Mouse (Mus musculus) embryo, embryonic 10.5 days (tissue): ENCODE measurements around the gene Rapgef1.
"Not testable (repeated sequence)": the region's sequence is repeated elsewhere in the genome, so short reads cannot be mapped to it uniquely, and the experiment has no call there.

Experiments
- DNase-seq: peaks from one replicate; pipeline ENCODE4 v3.0.0-alpha.2; 2015; ENCODE audit warnings: low spot score

The Rapgef1 gene

GRCm38 (mm10) chr2:29623247-29624090 is 3.9 kb downstream of the Rapgef1 start:
- DNase-seq = no peak

- DNase-seq = no peak
Observed at GRCm38 (mm10) chr2:29624091-29624608, 4.6 kb downstream of the Rapgef1 start.

- DNase-seq = no peak
Observed at GRCm38 (mm10) chr2:29624739-29625138, 5.2 kb downstream of the Rapgef1 start.

DNA sequence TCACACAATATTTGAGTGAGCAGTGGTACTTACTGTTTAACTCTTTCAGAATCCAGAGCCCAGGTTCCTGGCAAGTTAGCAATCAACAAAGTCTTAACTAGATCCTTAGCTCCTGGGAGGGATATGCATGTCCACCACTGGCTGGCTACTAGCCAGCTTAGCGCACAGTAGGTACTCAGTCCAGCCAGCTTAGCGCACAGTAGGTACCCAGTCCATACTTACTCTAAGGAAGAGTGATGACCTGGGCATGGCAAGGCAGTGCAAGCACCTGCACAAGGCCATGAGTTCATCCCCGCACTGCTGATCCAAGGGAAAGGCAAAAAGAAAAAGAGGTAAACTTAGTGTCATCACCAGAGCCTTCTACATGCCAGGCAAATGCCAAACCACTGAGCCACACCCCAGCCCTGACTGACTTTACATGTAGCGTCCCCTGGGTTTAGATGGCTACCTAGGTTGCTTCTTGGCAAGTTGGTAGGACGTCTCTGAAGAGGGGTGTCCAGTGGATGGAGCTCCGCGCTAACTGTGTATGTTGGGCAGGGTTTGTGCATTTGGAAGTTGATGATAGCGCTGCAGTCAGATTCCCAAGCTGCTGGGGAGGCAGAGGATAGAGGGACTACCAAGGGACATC is 6.2 kb downstream of the Rapgef1 start:
- DNase-seq = no peak

DNA sequence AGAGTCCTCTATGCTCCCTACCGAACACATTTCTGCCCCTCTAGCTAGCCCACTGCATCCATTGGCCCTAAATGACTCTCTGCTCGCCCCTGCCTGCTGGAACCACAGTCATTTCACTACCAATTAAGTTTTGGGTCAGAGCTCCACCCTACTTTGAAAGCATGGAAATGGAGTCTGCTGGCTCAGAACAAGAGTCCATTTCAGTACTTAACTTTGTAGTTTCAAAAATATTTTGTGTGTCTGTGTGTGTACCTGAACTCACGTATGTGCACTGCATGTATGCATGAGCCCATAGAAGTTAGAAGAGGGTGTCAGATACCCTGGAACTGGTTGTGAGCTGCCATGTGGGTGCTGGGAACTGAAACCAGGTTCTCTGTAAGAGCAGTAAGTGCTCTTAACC is 7.8 kb downstream of the Rapgef1 start:
- no peak for DNase-seq

GRCm38 (mm10) chr2:29628186-29628585 is 8.7 kb downstream of the Rapgef1 start:
- no peak for DNase-seq

DNA sequence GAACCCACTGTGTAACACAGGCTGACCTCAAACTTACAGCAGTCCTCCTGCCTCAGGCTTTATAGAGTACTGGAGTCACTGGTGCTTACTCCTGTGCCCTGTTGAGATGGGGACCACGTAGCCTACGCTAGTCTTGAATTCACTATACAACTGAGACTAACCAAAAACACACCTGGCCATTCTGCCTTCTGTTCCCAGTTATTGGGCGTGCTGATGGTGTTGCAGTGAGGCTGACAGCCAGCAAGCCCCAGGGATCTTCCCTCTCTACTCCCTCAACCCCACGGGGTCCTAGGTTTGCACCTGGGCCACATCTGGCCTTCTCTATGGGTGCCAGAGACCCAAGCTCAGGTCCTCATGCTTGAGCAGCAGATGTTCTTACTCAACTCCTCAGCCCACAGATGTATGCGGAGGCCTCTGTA is 9.3 kb downstream of the Rapgef1 start:
- DNase-seq = no peak

GRCm38 (mm10) chr2:29629311-29629710 is 9.8 kb downstream of the Rapgef1 start:
- DNase-seq = no peak

GRCm38 (mm10) chr2:29630141-29630771 is 10.7 kb downstream of the Rapgef1 start:
- no peak for DNase-seq

DNA sequence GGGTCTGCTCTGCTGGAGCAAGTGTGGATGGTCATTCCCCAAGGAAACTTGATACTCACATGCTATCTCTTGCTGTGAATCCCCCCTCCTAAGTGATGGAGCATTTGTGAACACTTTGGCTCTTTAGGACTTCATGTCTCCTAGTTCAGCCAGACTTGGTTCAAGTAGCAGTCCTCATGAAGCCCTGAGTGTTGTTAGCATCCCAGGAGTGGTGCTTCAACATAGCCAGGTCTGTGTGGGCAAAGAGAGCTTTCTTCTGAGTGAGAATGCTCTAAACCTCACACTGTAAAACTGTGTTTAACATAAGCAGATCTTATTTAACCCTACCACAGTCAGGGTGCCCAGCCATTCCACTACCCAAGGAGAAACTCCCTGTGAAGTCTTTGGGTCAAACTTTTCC is 11.5 kb downstream of the Rapgef1 start:
- DNase-seq = no peak

GRCm38 (mm10) chr2:29631564-29632167 is 12.1 kb downstream of the Rapgef1 start:
- DNase-seq = not testable (repeated sequence)

DNA sequence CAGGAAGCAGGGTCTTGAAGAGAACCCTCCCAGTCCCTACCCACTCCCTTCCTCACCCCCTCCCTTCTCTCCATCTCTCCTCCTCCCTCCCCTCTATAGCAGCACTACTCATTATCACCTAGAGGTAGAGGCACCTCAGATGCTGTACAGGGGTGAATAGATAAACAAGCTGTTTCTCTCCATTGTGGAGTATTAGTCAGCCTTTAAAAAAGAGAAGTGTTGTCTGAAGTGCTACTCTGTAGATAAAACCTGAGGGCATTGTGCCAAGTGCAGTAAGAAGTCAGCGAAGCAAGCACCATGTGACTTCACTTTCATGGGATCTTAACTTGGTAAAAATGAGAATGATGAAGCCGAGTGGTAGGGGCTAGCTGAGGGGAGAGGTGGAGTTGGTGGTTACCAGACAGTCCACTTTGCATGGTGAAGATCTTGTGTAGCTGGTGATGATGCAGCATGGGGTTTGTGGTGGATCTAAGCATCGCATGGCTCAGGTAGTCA is 12.7 kb downstream of the Rapgef1 start:
- DNase-seq = no peak

GRCm38 (mm10) chr2:29633101-29633554 is 13.6 kb downstream of the Rapgef1 start:
- DNase-seq = peak; percentile 15

DNA sequence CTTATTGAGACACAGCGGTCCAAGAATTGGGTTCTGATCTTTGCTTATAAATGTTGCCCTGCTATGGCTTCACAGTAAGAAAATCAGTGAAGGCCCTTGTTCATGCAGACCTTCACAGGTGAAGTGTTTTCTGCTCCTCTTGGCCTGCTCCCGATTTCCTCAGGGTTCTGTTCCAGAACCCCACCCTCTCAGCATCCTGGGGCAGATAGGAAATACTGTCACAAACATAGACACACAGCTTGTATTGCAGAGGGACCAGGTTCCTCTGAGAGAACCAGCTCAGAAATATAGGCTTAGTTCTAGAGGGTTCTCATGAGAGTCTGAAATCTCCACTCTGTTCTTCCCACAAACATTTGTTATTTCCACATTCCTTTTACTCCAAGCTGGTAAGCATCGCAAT is 14.3 kb downstream of the Rapgef1 start:
- DNase-seq = no peak

- no peak for DNase-seq
Observed at GRCm38 (mm10) chr2:29634541-29634940, 15.0 kb downstream of the Rapgef1 start.

- DNase-seq = no peak
Observed at GRCm38 (mm10) chr2:29635966-29636507, 16.5 kb downstream of the Rapgef1 start.

DNA sequence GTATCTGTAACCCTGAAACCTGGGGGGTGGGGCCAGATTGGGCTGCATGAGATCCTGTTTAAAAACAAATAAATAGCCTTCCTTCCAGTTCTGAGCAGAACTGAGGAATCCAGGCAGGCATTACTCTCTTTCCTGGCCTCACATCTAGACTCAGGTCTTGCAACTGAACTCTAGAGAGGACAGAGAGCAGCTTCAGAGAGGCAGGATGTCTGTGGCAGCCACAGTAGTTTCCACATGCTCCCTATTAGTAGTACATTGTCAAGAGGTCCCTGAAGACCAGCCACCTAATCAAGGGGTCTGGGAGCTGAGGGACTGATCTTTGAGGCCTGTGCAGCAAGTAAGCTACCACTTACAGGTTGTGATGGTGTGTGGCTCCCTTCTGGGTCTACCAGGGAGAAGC is 18.0 kb downstream of the Rapgef1 start:
- DNase-seq = no peak

DNA sequence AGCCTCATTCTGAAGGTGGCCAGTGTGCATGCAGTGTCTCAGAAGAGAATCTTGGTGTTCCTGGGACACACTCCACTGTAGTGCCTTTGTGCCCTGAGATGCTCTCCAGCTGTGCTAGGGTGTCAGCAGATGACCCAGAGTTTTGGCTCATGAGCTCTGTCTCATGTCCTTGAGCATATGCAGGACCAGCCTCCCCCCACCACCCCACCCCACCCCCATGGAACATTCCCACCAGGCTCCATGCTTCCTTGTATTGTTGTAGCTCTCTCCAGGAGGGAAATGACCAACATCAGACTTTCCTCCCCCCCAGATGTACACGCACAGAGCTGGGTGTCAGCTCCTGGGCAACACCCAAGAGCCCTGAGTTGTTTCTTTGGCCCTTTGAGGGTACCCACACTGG is 19.9 kb downstream of the Rapgef1 start:
- DNase-seq = no peak

DNA sequence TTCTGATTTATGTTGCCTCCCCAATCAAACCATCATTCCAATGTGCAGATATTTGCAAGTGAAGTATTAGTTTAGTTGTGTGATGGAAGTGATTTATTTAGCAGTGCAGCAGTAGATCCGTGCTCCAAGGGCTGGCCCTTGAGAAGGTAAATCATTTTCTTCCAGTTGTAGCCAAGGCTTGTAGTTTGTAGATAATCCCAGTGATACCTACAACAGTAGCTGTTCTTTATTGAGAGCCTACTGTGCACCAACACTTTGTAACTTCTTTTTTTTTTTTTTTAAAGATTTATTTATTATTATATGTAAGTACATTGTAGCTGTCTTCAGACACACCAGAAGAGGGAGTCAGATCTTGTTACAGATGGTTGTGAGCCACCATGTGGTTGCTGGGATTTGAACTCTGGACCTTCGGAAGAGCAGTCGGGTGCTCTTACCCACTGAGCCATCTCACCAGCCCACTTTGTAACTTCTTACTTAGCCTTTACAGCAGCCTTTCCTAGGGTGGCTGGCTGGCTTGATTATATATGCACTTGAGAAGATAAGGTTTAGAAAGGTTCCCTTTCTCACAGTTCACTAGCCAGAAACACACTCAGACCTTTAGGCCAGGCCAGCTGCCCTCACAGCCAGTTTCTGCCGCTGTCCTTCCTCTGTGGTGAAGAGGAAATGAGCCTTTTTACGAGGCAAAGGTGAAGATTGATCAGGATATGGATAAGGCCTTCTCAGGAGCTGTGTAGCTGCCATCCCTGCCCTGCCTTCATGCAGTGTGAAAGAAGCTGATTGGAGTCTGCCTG is 20.6 kb downstream of the Rapgef1 start:
- no peak for DNase-seq

GRCm38 (mm10) chr2:29641707-29642106 is 22.2 kb downstream of the Rapgef1 start:
- no peak for DNase-seq

DNA sequence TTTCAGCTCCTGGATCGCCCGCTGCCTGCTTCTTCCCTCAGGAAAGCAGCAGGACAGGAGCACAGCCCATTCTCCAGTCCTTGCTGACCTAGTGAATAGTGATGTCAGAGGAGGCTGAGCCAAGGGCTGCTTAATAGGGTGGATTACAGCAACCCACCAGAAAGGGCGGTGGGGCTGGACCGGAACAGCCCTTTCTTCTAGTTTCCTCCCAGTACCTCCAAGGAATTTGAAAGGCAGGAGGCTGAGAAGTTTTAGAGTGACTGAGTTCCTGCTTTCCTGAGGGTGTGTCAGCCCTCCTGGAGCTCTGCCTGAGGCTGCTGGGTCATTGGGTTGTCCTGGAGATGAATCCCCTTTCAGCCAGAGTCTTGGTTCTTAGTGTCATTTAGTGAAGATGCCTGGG is 23.9 kb downstream of the Rapgef1 start:
- no peak for DNase-seq
